Mouse (Mus musculus) urinary bladder, postnatal 25 days (tissue): ENCODE measurements around the gene Mrps25.

ENCODE experiments used
- DNase-seq: peaks from one replicate; pipeline ENCODE4 v3.0.0; 2022; ENCODE audit warnings: low spot score

Mrps25 gene

GRCm38 (mm10) chr6:92183621-92184131, at the start of gene Mrps25:
Gene Mrps25 (minus strand): TSS chr6:92184033.
- DNase-seq, result peak; percentile 72

GRCm38 (mm10) chr6:92231762-92232161, 47.9 kb upstream of the Mrps25 start:
- no peak for DNase-seq

- DNase-seq, result no peak
These were observed 47.5 kb upstream of the Mrps25 start for GRCm38 (mm10) chr6:92231356-92231755.

GRCm38 (mm10) chr6:92229586-92229985, 45.8 kb upstream of the Mrps25 start:
- no peak for DNase-seq

- no peak for DNase-seq
These were observed 45.3 kb upstream of the Mrps25 start for GRCm38 (mm10) chr6:92229103-92229502.

- no peak for DNase-seq
These were observed 41.1 kb upstream of the Mrps25 start for GRCm38 (mm10) chr6:92224981-92225380.

- DNase-seq, result no peak
These were observed 38.2 kb upstream of the Mrps25 start for GRCm38 (mm10) chr6:92222021-92222420.

- DNase-seq, result no peak
These were observed 37.8 kb upstream of the Mrps25 start for GRCm38 (mm10) chr6:92221604-92222003.

- DNase-seq, result peak; percentile 10
These were observed 35.6 kb upstream of the Mrps25 start for GRCm38 (mm10) chr6:92219445-92219844.

- DNase-seq, result peak; percentile 90
These were observed 31.1 kb upstream of the Mrps25 start, which contains the start of gene Rbsn for GRCm38 (mm10) chr6:92214773-92215449. Gene Rbsn (minus strand): TSS chr6:92214925.

GRCm38 (mm10) chr6:92214055-92214772, 30.4 kb upstream of the Mrps25 start:
- DNase-seq, result no peak

- DNase-seq, result no peak
These were observed 15.6 kb upstream of the Mrps25 start for GRCm38 (mm10) chr6:92199414-92199813.

GRCm38 (mm10) chr6:92184178-92184577, 345 bp upstream of the Mrps25 start:
- no peak for DNase-seq

- no peak for DNase-seq
These were observed 7.4 kb downstream of the Mrps25 start for GRCm38 (mm10) chr6:92176450-92176849.

- DNase-seq, result no peak
These were observed 21.1 kb downstream of the Mrps25 start for GRCm38 (mm10) chr6:92162724-92163123.

- DNase-seq, result no peak
These were observed 25.0 kb downstream of the Mrps25 start for GRCm38 (mm10) chr6:92158801-92159200.

- no peak for DNase-seq
These were observed 30.1 kb downstream of the Mrps25 start for GRCm38 (mm10) chr6:92153774-92154173.

- DNase-seq, result no peak
These were observed 38.0 kb downstream of the Mrps25 start for GRCm38 (mm10) chr6:92145881-92146280.

GRCm38 (mm10) chr6:92136356-92136755, 47.5 kb downstream of the Mrps25 start:
- no peak for DNase-seq

GRCm38 (mm10) chr6:92133617-92134016, 50.2 kb downstream of the Mrps25 start:
- no peak for DNase-seq

- DNase-seq, result no peak
These were observed 51.6 kb downstream of the Mrps25 start for GRCm38 (mm10) chr6:92132021-92132911.

GRCm38 (mm10) chr6:92131456-92131855, 52.4 kb downstream of the Mrps25 start:
- DNase-seq, result no peak
